Mouse (Mus musculus) monocyte, adult 2 months (primary cell): ENCODE data around the gene Cdc42se2.

ENCODE experiments used
- DNase-seq, 2 experiments: peaks; one replicate each; pipeline ENCODE4 v3.0.0; 2022; ENCODE audit warnings: low spot score in 2 of 2, low read depth in 1 of 2

The Cdc42se2 gene

DNA sequence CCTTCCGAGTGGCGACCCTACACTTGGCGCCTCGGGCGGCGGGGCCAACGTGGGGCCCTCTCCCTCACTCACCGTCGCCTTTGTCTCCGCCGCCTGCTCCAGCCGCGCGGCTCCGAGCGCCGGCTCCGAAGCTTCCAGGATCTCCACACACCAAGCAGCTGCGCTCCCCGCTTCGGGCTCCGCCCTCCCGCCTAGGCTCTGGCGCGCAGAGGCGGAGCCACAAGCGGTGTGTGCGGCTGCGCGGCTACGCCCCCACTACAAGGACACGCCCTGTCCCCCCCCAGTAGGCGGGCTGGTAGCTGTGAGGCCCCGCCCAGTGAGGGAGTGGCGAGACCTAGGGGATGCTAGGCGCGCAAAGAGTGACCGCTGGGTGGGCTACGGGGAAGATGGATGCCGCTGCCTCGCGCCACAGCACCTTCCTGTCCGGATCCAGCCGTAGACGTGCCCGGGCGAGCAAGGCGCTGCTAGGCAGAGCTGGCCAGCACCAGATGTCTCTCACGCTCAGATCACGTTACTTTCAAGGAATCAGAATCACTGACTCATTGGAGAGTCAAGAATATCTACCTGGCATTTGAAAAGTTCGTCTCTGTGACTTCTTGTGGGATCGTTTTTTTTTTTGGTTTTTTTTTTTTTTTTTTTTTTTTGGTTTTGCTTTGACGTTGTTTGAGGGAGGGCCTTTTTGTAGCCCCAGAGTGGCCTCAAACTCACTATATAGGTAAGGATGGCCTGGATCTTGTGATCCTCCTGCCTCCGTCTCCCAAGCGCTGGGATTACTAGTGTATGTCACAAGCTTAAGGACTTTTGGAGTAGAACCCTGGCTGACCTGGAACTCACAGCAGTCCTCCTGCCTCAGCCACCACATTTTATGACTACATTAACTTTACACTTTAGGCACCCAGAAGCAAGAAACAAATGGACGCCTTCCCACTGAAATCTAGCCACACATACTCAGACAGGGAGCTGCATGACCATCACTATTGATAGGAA lies at the start of gene Cdc42se2:
Gene Cdc42se2 (minus strand): TSS at position 188 of the 987 bp plus-strand sequence.
- peak; percentile 90 to 96 for DNase-seq

DNA sequence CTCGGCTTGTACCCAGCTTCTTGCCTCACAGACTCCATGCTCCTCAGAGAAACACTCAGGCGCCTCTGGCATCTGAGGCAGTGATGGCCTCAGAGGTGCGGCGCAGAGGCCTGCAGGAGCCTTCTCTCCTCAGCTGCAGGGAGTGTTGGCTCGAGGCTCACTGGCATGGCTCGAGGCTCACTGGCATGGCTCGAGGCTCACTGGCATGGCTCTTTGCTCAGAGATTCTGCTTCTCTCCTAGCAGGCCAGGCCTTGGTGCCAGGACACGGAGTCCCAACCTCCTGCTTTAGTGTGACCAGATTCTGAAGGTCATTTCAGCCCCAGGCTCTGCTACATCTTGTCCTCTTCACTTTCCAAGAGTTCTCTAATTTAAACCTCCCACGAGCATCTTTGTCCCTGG lies 48.6 kb upstream of the Cdc42se2 start:
- no peak for DNase-seq

- DNase-seq = no peak
Observed at GRCm38 (mm10) chr11:54834596-54834995, 47.1 kb upstream of the Cdc42se2 start.

- DNase-seq = no peak
Observed at GRCm38 (mm10) chr11:54833833-54834232, 46.4 kb upstream of the Cdc42se2 start.

DNA sequence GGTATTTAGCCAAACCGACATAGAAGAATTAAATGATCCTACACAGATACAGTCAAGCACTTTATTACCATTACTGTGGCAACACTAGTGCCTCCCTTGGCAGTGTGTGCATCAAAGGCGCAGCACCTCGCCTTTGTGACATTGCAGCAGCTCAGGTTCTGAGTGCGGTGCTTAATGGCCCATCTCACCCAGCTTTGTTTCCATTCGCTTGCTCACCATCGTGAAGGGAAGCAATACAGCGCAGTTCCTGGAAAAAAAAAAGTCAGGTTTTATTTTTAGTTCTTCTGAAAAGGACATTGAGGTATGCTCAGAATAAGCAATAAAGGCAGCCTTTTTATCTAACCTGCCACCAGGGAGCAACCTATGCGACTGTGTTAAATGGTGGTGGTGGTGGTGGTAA lies 39.3 kb upstream of the Cdc42se2 start:
- no peak for DNase-seq

DNA sequence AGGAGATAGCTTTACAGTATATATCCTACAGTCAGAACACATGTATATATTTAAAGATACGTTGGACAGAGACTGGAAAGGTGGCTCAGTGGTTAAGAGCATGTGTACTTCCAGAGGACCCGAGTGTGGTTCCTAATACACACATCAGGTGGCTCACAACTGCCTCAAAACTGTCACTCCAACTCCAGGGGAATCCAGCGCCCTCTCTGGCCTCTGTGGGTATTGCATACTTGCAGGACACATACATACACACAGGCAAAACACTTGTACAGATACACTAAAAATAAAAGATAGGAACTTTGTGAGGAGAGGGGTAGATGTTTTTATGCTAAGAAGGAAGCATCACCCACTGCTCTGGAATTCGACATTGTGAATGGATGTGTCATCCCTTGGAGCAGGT lies 38.3 kb upstream of the Cdc42se2 start:
- no peak for DNase-seq

GRCm38 (mm10) chr11:54823467-54823866 lies 36.0 kb upstream of the Cdc42se2 start:
- no peak for DNase-seq

GRCm38 (mm10) chr11:54819489-54819888 lies 32.0 kb upstream of the Cdc42se2 start:
- no peak for DNase-seq

GRCm38 (mm10) chr11:54817449-54817848 lies 30.0 kb upstream of the Cdc42se2 start:
- no peak for DNase-seq

DNA sequence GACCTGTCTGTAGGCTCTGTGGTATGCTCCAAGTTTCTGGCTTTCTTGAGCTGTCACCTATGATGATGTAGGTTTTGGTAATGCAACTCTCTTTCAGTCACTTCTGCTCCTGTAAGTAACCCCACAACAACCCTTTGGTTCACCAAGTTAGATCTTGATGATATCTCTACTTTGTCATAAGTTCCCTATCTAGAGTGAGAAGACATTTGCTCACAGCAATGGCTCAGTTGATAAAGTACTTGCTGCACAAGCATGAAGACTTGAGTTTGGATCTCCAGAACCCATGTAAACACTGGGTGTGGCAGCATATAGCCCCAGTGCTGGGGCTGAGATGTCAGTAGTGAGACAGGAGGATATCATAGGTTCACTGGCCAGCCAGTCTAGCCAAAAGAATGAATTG lies 28.2 kb upstream of the Cdc42se2 start:
- DNase-seq = no peak

GRCm38 (mm10) chr11:54812812-54813516 lies 25.5 kb upstream of the Cdc42se2 start:
- peak; percentile 64 to 81 for DNase-seq

DNA sequence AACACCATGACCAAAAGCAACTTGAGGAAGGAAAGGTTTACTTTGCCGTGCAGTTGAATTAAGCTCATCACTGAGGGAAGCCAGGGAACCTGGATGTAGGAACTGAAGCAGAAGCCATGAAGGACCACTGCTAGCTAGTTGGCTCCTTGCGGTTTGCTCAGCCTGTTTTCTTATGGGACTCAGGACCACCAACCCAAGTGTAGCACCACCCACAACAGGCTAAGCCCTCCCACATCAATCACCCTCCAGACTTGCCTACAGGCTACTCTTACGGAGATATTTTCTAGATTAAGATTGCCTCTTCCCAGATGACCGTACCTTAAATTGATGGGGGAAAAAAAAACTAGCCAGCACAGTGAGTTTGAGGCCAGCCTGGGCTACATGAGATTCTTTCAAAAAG lies 24.8 kb upstream of the Cdc42se2 start:
- DNase-seq = no peak

DNA sequence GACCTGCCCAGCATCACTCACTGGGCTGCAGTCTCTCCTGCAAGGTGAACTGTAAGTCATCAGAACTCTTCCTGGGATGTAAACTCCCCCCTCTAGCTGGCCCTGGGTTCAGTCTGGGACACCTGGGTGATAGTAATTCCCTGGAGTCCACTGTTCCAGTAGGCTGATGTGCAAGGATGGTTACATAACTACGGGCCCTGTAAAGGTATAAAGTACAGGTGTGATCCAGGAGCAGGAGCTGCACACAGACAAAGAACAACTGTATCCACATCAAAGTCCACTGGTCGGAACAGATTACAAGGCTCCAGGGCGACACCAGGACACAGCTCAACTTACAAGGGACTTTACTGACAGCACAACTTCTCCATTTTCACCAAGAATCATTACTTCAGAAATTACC lies 23.6 kb upstream of the Cdc42se2 start:
- no peak for DNase-seq

DNA sequence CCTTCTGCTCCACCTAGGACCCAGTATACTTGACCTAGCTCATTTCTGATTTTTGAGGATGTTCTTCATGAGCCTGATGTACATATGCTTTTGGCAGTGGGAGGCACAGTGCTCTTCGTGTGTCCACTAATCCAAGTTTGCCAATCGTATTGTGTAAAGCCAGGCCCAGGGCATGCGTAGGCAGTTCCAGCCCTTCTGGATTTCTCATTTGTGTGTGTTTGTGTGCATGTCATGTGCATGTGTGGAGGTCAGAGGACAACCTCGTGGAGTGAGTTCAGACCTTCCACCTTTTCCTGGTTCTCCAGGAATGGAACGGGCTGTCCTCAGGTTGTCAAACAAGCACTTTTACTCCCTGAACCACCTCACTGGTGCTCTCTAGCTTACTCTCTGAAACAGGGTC lies 22.1 kb upstream of the Cdc42se2 start:
- DNase-seq = no peak

GRCm38 (mm10) chr11:54808177-54808576 lies 20.7 kb upstream of the Cdc42se2 start:
- no peak for DNase-seq

GRCm38 (mm10) chr11:54807669-54808068 lies 20.2 kb upstream of the Cdc42se2 start:
- DNase-seq = peak; percentile 32 to 42

DNA sequence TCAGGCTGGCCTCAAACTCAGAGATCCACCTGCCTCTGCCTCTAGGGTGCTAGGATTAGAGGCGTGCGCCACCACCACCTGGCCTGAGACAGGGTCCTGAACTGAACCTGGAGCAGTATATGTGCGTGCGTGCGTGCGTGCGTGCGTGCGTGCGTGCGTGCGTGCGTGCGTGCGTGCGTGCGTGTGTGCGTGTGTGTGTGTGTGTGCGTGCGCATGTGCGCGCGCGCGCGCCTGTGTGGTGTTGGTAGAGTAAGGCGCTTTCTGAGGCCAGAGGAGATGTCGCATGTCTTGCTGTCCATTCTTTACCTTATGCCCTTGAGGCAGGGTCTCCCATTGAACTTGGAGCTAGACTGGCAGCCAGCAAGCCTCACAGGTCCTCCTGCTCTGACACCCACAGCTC lies 19.4 kb upstream of the Cdc42se2 start:
- DNase-seq = no peak

GRCm38 (mm10) chr11:54805196-54805595 lies 17.7 kb upstream of the Cdc42se2 start:
- no peak for DNase-seq

DNA sequence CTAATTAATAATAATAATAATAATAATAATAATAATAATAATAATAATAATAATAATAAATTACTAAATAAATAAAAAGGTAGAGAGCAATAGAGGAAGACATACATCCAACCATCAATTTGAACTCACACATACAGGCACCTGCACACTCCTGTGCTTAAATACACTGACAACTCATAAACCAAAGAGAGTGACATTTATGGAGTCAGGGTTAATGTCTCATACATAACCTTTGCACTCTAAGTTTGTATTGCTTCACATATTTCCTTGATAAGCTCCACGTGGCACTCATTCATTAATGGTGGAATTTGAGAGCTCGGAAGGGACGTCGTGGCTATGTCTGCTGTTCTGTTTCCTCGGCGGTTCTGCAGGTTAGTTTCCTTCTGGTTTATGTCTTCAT lies 15.1 kb upstream of the Cdc42se2 start:
- no peak for DNase-seq

DNA sequence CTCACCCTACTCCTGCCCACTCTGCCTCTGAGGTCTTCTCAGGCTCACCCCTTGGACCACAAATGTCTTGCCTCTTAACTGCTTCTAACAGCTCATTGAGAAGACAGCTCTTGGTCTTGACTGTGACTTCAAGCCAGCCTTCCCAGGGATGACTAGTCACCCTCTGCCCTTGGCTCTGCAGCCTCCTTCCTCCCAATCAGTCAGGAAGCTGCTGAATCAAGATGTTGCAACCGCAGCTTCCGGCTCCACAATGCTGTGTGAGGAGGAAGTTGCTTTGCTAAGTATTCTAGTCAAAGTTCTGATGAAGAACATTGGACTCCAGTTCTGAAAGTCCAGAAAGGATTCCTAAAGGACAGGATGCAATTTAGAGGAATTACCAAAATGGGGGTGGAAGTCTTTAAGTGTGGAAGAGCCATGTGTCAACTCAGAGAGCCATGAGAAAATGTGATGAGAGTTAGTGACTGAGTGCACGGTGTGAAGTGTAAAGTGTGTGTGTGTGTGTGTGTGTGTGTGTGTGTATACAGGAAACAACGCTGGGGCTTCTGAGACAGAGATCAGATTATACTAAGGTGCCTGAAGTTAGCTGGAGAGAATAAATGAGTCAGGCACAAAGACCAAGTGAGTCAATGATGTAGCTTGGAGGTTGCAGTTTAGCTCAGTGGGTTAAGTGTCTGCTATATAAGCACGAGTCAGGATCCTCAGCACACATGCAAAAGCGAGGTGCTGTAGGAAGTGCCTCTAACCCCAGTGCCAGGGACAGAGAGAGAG lies 14.5 kb upstream of the Cdc42se2 start:
- DNase-seq = peak; percentile 75

GRCm38 (mm10) chr11:54796551-54796950 lies 9.1 kb upstream of the Cdc42se2 start:
- DNase-seq = no peak
